Mouse (Mus musculus) forebrain, embryonic 16.5 days (tissue): ENCODE results near the gene Bik. TPM values are rescaled to one million over a fixed set of nuclear protein-coding genes. Genes with fewer than 3 reads are reported as not detected.

Experiments used
- ATAC-seq: fragments of 200-750 bp; cut with Nextera tagmentation; 2 replicates; pipeline ENCODE4 v1.8.0; 2017; ENCODE audit warnings: mild to moderate bottlenecking, moderate library complexity
- H3K27ac ChIP-seq: fragments of 300-500 bp; sonication (generic); 2 replicates; pipeline ENCODE4 v1.5.1; 2014; ENCODE audit warnings: low read length, control low read depth
- H3K27me3 ChIP-seq: fragments of 300-500 bp; sonication (generic); replicated peaks from 2 replicates; pipeline ENCODE4 v1.6.1; 2014; ENCODE audit warnings: low read length; ENCODE audit not compliant: control insufficient read depth, insufficient read depth
- H3K36me3 ChIP-seq: fragments of 300-500 bp; sonication (generic); 2 replicates; pipeline ENCODE4 v1.6.1; 2014; ENCODE audit not compliant: control insufficient read depth, insufficient read depth
- H3K4me1 ChIP-seq: fragments of 300-500 bp; sonication (generic); replicated peaks from 2 replicates; pipeline ENCODE4 v1.6.1; 2014; ENCODE audit warnings: low read length; ENCODE audit not compliant: control insufficient read depth, insufficient read depth
- H3K4me2 ChIP-seq: fragments of 300-500 bp; sonication (generic); 2 replicates; pipeline ENCODE4 v1.6.1; 2014; ENCODE audit warnings: mild to moderate bottlenecking, low read length, control low read depth
- H3K4me3 ChIP-seq: fragments of 300-500 bp; sonication (generic); replicated peaks from 2 replicates; pipeline ENCODE4 v1.5.1; 2014; ENCODE audit warnings: mild to moderate bottlenecking, low read length, control low read depth
- H3K9ac ChIP-seq: fragments of 300-500 bp; sonication (generic); replicated peaks from 2 replicates; pipeline ENCODE4 v1.6.1; 2014; ENCODE audit warnings: low read depth, low read length, control low read depth
- H3K9me3 ChIP-seq: fragments of 300-500 bp; sonication (generic); 2 replicates; pipeline ENCODE4 v1.6.1; 2016; ENCODE audit warnings: low read length; ENCODE audit not compliant: control insufficient read depth
- WGBS: fragments of 180-500 bp; shearing (Covaris S2); extraction: QIAGEN DNeasy Blood & Tissue Kit; methylation state at CpG from one replicate; pipeline ENCODE4 v1.1.7; 2014; 5-methylcytosine and 5-hydroxymethylcytosine counted together
- polyA plus RNA-seq: library from polyadenylated mRNA; unstranded; fragments of >200 nt; fragmentation: Nextera tagmentation; extraction: Ambion mirVana; gene quantifications from 2 replicates; pipeline ENCODE4 v1.2.1, GENCODE M21; 2015

The Bik gene
- polyA plus RNA-seq, 1 experiment from 2014 or later: 1.1 TPM

DNA sequence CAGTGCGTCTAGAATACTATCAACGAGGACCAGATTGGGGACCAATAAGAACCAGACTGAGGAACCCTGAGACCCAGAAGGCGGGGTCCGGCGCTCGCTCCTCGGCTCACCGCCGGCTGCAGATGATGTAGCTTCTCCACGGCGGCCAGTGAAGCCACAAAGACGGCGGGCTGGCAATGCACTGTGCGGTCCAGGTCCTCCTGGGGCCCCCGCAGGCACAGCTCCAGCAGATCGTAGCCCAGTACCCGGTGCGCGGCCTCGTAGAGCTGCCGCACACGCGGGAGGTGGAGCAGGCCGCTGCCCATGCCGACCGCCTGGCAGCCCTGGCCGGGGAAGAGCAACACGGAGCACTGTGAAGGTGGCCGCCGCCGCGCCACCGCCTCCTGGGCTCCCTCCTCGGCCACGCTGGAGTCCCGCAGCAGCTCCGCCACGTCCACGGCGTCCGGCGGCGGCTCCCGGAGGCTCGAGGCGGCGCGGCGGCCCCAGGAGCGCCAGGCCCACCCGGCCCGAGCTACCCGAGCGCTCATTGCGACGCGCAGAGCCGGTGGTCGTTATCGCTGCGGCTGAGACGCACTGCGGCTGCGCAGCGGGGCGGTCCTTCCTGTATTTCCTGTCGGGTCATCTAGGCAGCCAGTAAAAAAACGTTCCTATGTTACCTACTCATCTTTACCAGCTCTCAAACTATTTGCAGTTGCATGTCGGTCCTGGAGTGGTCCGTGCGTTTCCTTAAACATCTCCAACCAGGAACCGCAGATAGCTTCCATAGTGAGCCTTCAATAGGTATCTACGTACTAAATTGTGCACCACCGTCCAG, 28.7 kb downstream of the Bik start:
- Histone ChIP-seq H3K4me3 (peak overlapping the region; percentile 88), H3K4me2 (peak overlapping the region; percentile 88), H3K36me3 (0 out of 2 replicates have a peak, but pooled peaks cover 2% of the 10 kb centered on the region), H3K9me3 (no peaks in the 10 kb centered on the region), H3K4me1 (peaks cover 11% of the 10 kb centered on the region), H3K9ac (peak overlapping the region; percentile 96), H3K27ac (peak overlapping the region; percentile 95), H3K27me3 (no peaks in the 10 kb centered on the region)
- under 1% methylated on average over 72 of the region's 74 CpGs for WGBS
- peak; percentile 95 for ATAC-seq

DNA sequence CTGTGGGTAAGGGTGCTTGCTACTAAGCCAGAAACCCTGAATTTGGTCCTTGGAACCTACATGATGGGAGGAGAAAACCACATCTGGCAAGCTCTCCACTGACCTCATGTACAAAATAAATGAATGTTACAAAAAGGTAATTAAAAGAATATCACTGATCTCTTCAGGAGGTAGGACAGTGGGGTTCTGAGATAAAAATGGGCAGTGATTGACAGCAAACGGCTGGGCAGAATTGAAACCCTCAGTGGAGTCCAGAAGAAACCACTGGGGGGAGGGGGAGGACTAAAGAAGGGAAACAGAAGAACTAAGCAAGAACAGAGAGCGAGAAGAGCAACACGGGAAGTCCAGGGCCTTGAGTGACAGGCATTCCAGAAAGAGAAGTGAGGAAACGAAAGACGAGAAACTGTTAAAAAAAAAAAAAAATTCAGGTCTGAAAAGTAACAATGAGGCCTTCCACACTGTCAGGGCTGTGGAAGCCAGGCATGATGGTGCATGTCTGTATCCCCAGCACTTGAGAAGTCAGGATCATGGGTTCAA, 34.3 kb downstream of the Bik start:
- Histone ChIP-seq H3K27ac (no peak overlapping the region), H3K27me3 (peaks cover 2% of the 10 kb centered on the region; the same call in 1 of the 2 replicates), H3K36me3 (no peaks in the 10 kb centered on the region), H3K4me3 (no peak overlapping the region), H3K9ac (no peak overlapping the region), H3K9me3 (no peaks in the 10 kb centered on the region), H3K4me2 (no peak overlapping the region), H3K4me1 (peaks cover 22% of the 10 kb centered on the region)
- WGBS: 40% methylated on average over 5 of the region's 5 CpGs
- ATAC-seq: no peak

- Histone ChIP-seq H3K4me2 (peak overlapping the region; percentile 67), H3K27me3 (peaks cover 2% of the 10 kb centered on the region; the same call in 1 of the 2 replicates), H3K27ac (no peak overlapping the region), H3K9me3 (no peaks in the 10 kb centered on the region), H3K4me3 (no peak overlapping the region), H3K9ac (0 out of 2 replicates have a peak overlapping the region, but pooled peaks have one; percentile 36), H3K36me3 (no peaks in the 10 kb centered on the region), H3K4me1 (peaks cover 20% of the 10 kb centered on the region)
- WGBS: 23% methylated on average over 15 of the region's 15 CpGs
- peak; percentile 87 for ATAC-seq
Measured at GRCm38 (mm10) chr15:83562626-83563270, 36.1 kb downstream of the Bik start.

GRCm38 (mm10) chr15:83563327-83563856, 36.7 kb downstream of the Bik start, which contains the start of the genes Tspo and Mcat:
Gene Tspo (plus strand): TSS chr15:83563592.
Gene Mcat (minus strand): TSS chr15:83563787.
- Histone ChIP-seq H3K9me3 (no peaks in the 10 kb centered on the region), H3K9ac (peak within 1 kb of the TSS; percentile 36), H3K4me1 (peaks cover 20% of the 10 kb centered on the region), H3K27ac (no peak within 1 kb of the TSS), H3K4me3 (peak within 1 kb of the TSS; percentile 26), H3K4me2 (peak within 1 kb of the TSS; percentile 67), H3K27me3 (peaks cover 2% of the 10 kb centered on the region; the same call in 1 of the 2 replicates), H3K36me3 (no peaks in the 10 kb centered on the region)
- ATAC-seq: peak; percentile 36; the same call in 1 of the 2 replicates
- under 1% methylated on average over 27 of the region's 28 CpGs for WGBS

DNA sequence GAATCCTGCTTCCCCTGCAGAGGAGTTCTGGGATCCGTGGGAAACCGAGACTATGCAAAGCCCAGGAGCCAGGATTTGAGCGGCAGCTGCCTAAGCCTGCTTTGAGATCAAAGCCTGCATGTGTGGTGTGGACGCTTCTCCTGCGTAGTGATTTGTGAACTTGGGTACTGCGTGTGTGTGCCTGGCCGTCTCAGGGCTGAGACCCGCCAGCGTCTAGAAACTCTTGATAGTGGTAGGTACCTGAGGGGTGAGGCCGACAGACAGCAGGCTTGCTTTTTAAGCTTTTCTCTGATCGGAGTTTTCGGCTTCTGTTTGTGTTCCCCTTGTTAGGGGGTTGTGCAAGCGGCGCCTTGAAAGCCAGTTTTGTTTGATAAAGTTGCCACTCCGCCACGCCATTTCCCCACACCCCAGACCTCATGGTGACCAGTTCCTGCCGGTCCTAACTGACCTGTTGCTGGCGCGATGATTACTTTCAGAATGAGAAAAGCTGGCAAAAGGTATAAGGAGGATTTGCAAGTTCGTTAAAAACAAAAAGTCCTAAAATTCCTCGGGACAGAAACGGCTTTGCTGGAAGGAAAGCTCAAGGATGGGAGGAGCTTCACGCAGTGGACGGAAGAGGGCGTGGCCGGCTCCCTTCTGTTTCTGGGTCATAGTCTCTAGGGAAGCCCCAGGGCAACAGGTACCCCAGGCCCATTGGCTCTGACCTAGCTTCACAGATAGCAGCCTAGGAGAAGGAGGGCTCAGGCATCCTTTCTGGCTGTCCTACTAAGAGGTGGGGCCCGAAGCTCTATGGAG, 37.4 kb downstream of the Bik start:
- Histone ChIP-seq H3K4me1 (peaks cover 20% of the 10 kb centered on the region), H3K27ac (no peak overlapping the region), H3K4me2 (peak overlapping the region; percentile 67), H3K36me3 (no peaks in the 10 kb centered on the region), H3K4me3 (peak overlapping the region; percentile 26), H3K9ac (peak overlapping the region; percentile 28), H3K27me3 (peaks cover 2% of the 10 kb centered on the region; the same call in 1 of the 2 replicates), H3K9me3 (no peaks in the 10 kb centered on the region)
- WGBS: 2% methylated on average over 27 of the region's 27 CpGs
- no peak for ATAC-seq

DNA sequence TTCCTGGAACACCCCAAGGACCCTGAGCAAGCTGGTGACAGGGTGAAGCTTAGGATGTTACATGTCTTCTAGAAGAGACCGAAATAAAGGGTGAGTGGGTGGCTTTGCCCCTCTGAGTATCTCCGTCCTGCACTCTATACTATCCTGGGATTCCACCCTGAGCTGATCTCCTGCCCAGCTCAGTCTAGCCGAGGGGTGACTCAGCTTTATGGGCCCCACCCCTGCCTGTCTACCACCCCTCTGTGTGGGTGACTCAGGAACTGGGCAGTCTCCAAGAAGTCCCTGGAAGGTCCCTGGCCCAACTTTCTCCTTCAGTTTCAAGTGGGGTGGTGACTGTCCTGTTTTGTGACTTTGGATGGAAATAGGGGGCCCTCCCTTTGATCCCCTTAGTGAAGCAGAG, 38.8 kb downstream of the Bik start:
- no peak for ATAC-seq
- peaks cover 2% of the 10 kb centered on the region; the same call in 1 of the 2 replicates for H3K27me3 ChIP-seq
- H3K4me2 ChIP-seq: no peak overlapping the region
- H3K4me1 ChIP-seq: peaks cover 20% of the 10 kb centered on the region
- no peak overlapping the region for H3K9ac ChIP-seq
- H3K4me3 ChIP-seq: no peak overlapping the region
- no peaks in the 10 kb centered on the region for H3K36me3 ChIP-seq
- H3K27ac ChIP-seq: no peak overlapping the region
- WGBS: 86% methylated on average over 3 of the region's 3 CpGs
- H3K9me3 ChIP-seq: no peaks in the 10 kb centered on the region

GRCm38 (mm10) chr15:83566006-83566405, 39.3 kb downstream of the Bik start:
- no peaks in the 10 kb centered on the region for H3K9me3 ChIP-seq
- H3K4me3 ChIP-seq: no peak overlapping the region
- no peak overlapping the region for H3K4me2 ChIP-seq
- H3K27me3 ChIP-seq: peaks cover 2% of the 10 kb centered on the region; the same call in 1 of the 2 replicates
- no peaks in the 10 kb centered on the region for H3K36me3 ChIP-seq
- H3K27ac ChIP-seq: no peak overlapping the region
- peaks cover 20% of the 10 kb centered on the region for H3K4me1 ChIP-seq
- no peak overlapping the region for H3K9ac ChIP-seq
- no peak for ATAC-seq
- WGBS: 73% methylated on average over 5 of the region's 5 CpGs

- Histone ChIP-seq H3K4me1 (peaks cover 18% of the 10 kb centered on the region), H3K4me2 (no peak overlapping the region), H3K27me3 (peaks cover 2% of the 10 kb centered on the region; the same call in 1 of the 2 replicates), H3K4me3 (no peak overlapping the region), H3K36me3 (no peaks in the 10 kb centered on the region), H3K27ac (no peak overlapping the region), H3K9me3 (no peaks in the 10 kb centered on the region), H3K9ac (no peak overlapping the region)
- WGBS: 84% methylated on average over 3 of the region's 3 CpGs
- ATAC-seq: no peak
Measured at GRCm38 (mm10) chr15:83567728-83568127, 41.1 kb downstream of the Bik start.
